Mouse (Mus musculus) erythroblast, embryonic 14.5 days (primary cell): ENCODE measurements at regions not wholly inside any gene's neighbourhood (a gene's known extent, or its start where the extent isn't known, plus 50 kb on each side); places are given as distances from the start of the nearest gene placed in this dataset.
"Not testable (repeated sequence)": the region's sequence is repeated elsewhere in the genome, so short reads cannot be mapped to it uniquely, and the experiment has no call there.

Experiments used
- GATA1 ChIP-seq: IDR thresholded peaks from 2 replicates; pipeline ENCODE4 v1.6.1; 2012; ENCODE audit warnings: low read length, inconsistent platforms, mixed read lengths
- TAL1 ChIP-seq: IDR thresholded peaks from 3 replicates; pipeline ENCODE4 v1.6.1; 2012; ENCODE audit warnings: low read length, inconsistent platforms, mixed read lengths

GRCm38 (mm10) chr10:110855645-110856383 lies 63.8 kb upstream of the Csrp2 start:
- not testable (repeated sequence) for TF ChIP-seq TAL1, GATA1
